Mouse (Mus musculus) neural tube, embryonic 14.5 days (tissue): ENCODE data around the gene Slc12a5. TPM values are rescaled to one million over a fixed set of nuclear protein-coding genes. Genes with fewer than 3 reads are reported as not detected.

Source experiments
- ATAC-seq: fragments of 200-750 bp; cut with Nextera tagmentation; 2 replicates; pipeline ENCODE4 v1.8.0; 2017; ENCODE audit warnings: low read depth, mild to moderate bottlenecking, moderate TSS enrichment, moderate library complexity
- H3K27ac ChIP-seq: fragments of 300-500 bp; sonication (generic); 2 replicates; pipeline ENCODE4 v1.5.1; 2014; ENCODE audit warnings: low read depth, mild to moderate bottlenecking, control low read depth, low read length, moderate library complexity, mixed read lengths
- H3K27me3 ChIP-seq: fragments of 300-500 bp; sonication (generic); 2 replicates; pipeline ENCODE4 v1.6.1; 2014; ENCODE audit warnings: low read length; ENCODE audit not compliant: control insufficient read depth, insufficient read depth
- H3K36me3 ChIP-seq: fragments of 300-500 bp; sonication (generic); 2 replicates; pipeline ENCODE4 v1.6.1; 2014; ENCODE audit warnings: low read length, mixed read lengths; ENCODE audit not compliant: control insufficient read depth, insufficient read depth
- H3K4me1 ChIP-seq: fragments of 300-500 bp; sonication (generic); 2 replicates; pipeline ENCODE4 v1.6.1; 2014; ENCODE audit warnings: low read length; ENCODE audit not compliant: control insufficient read depth, insufficient read depth
- H3K4me2 ChIP-seq: fragments of 300-500 bp; sonication (generic); 2 replicates; pipeline ENCODE4 v1.6.1; 2014; ENCODE audit warnings: mild to moderate bottlenecking, low read depth, low read length, control low read depth
- H3K4me3 ChIP-seq: fragments of 300-500 bp; sonication (generic); 2 replicates; pipeline ENCODE4 v1.5.1; 2014; ENCODE audit warnings: low read depth, low read length, control low read depth, mixed read lengths
- H3K9ac ChIP-seq: fragments of 300-500 bp; sonication (generic); replicated peaks from 2 replicates; pipeline ENCODE4 v1.6.1; 2014; ENCODE audit warnings: low read depth, mild to moderate bottlenecking, control low read depth, low read length, mixed read lengths
- H3K9me3 ChIP-seq: fragments of 300-500 bp; sonication (generic); 2 replicates; pipeline ENCODE4 v1.6.1; 2016; ENCODE audit warnings: low read length; ENCODE audit not compliant: control insufficient read depth
- WGBS: fragments of 180-500 bp; shearing (Covaris S2); extraction: QIAGEN DNeasy Blood & Tissue Kit; methylation state at CpG from one replicate; pipeline ENCODE4 v1.1.7; 2014; 5-methylcytosine and 5-hydroxymethylcytosine counted together
- polyA plus RNA-seq: library from polyadenylated mRNA; unstranded; fragments of >200 nt; fragmentation: Nextera tagmentation; extraction: Ambion mirVana; gene quantifications from 2 replicates; pipeline ENCODE4 v1.2.1, GENCODE M21; 2014

Gene Slc12a5
- polyA plus RNA-seq, 1 experiment from 2014 or later, result 68.8 TPM

DNA sequence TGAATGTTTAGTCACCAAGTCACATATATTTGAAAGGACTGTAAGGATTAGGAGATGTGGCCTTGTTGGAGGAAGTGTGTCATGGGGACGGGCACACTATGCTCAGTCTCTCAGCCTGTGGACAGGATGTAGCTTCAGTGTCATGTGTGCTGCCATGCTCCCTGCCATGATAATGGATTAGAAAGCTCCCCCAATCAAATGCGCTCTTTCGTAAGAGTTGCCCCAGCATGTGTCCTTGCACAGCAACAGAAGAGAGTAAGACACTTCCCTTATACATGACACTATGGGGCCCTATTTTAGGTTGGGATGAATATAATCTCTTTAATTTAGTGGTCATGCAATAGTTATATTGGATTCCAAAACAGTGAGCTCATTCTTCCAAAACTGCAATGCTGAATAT, 59.9 kb downstream of the Slc12a5 start:
- no peak for ATAC-seq
- no peaks in the 10 kb centered on the region for H3K4me1 ChIP-seq
- H3K9ac ChIP-seq, result no peak overlapping the region
- no peak overlapping the region for H3K4me2 ChIP-seq
- H3K27ac ChIP-seq, result no peak overlapping the region
- no peaks in the 10 kb centered on the region for H3K27me3 ChIP-seq
- no peak overlapping the region for H3K4me3 ChIP-seq
- WGBS, result 84% methylated on average over 3 of the region's 3 CpGs
- no peaks in the 10 kb centered on the region for H3K9me3 ChIP-seq
- peaks cover 3% of the 10 kb centered on the region; the same call in 1 of the 2 replicates for H3K36me3 ChIP-seq

DNA sequence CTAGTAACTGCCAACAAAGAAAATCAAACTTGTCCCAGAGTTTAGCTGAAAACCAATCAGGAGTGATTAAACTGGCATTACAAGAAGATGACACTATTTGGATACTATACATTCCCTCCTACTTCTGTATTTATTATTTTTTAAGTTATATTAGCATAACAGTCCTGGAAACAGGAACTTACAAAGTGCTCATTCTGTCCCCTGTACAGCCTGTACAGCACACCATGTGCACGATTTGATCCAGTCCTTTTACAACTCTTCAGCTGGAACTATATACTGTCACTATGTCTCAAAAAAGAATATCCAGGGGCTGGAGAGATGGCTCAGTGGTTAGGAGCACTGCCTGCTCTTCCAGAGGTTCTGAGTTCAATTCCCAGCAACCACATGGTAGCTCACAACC, 66.6 kb downstream of the Slc12a5 start:
- Histone ChIP-seq H3K4me2 (no peak overlapping the region), H3K9me3 (no peaks in the 10 kb centered on the region), H3K27me3 (no peaks in the 10 kb centered on the region), H3K27ac (no peak overlapping the region), H3K4me3 (no peak overlapping the region), H3K9ac (no peak overlapping the region), H3K4me1 (peaks cover 9% of the 10 kb centered on the region), H3K36me3 (0 out of 2 replicates have a peak, but pooled peaks cover 3% of the 10 kb centered on the region)
- 73% methylated on average over 1 of the region's 1 CpGs for WGBS
- no peak for ATAC-seq

DNA sequence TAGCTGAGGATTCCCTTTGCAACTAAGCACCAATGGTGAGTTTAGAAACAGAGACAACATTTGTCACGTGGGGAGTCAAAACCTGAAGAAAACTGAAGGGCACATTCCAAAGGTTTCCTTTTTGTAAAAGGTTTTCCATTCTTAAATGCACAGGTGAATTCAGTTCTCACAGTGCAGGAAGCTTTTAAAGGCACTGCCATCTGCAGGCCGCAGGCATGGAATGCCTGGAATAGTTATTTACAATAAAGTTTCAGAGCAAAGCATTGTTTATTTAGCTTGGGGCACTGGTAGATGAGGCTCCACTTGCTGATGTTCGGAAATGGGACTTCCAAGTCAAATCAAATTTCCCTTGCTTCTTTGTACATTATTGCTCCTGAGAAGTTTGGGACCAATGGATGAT, 71.9 kb downstream of the Slc12a5 start:
- Histone ChIP-seq H3K9me3 (no peaks in the 10 kb centered on the region), H3K36me3 (no peaks in the 10 kb centered on the region), H3K4me1 (peaks cover 27% of the 10 kb centered on the region), H3K4me2 (peak overlapping the region; percentile 87), H3K4me3 (no peak overlapping the region; the same call in 1 of the 2 replicates), H3K27ac (no peak overlapping the region), H3K9ac (no peak overlapping the region), H3K27me3 (no peaks in the 10 kb centered on the region; the same call in 1 of the 2 replicates)
- no peak for ATAC-seq
- 39% methylated on average over 3 of the region's 3 CpGs for WGBS

DNA sequence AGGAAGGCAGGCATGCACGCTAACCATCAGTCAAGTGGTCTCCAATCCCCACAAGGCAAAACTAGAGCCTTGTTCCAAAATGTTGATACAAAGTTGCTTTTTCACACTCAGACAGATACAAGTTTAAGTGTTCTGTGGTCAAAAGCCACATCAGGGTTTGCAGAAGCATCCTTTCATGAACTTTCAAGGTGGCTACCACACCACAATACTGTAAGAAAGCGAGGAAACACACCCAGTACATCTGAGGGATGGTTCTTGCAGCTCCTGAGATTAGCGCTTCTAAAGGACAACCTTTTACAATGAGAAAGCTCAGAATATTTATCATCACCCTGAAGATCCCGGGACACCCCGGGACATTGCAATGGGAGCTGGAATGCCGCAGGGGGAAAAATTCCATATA, 72.7 kb downstream of the Slc12a5 start:
- ATAC-seq, result no peak
- no peak overlapping the region for H3K27ac ChIP-seq
- peak overlapping the region; percentile 97 for H3K9ac ChIP-seq
- WGBS, result 36% methylated on average over 6 of the region's 6 CpGs
- H3K36me3 ChIP-seq, result no peaks in the 10 kb centered on the region
- no peaks in the 10 kb centered on the region; the same call in 1 of the 2 replicates for H3K27me3 ChIP-seq
- no peaks in the 10 kb centered on the region for H3K9me3 ChIP-seq
- H3K4me2 ChIP-seq, result peak overlapping the region; percentile 87
- H3K4me1 ChIP-seq, result peaks cover 27% of the 10 kb centered on the region
- H3K4me3 ChIP-seq, result peak overlapping the region; percentile 98

DNA sequence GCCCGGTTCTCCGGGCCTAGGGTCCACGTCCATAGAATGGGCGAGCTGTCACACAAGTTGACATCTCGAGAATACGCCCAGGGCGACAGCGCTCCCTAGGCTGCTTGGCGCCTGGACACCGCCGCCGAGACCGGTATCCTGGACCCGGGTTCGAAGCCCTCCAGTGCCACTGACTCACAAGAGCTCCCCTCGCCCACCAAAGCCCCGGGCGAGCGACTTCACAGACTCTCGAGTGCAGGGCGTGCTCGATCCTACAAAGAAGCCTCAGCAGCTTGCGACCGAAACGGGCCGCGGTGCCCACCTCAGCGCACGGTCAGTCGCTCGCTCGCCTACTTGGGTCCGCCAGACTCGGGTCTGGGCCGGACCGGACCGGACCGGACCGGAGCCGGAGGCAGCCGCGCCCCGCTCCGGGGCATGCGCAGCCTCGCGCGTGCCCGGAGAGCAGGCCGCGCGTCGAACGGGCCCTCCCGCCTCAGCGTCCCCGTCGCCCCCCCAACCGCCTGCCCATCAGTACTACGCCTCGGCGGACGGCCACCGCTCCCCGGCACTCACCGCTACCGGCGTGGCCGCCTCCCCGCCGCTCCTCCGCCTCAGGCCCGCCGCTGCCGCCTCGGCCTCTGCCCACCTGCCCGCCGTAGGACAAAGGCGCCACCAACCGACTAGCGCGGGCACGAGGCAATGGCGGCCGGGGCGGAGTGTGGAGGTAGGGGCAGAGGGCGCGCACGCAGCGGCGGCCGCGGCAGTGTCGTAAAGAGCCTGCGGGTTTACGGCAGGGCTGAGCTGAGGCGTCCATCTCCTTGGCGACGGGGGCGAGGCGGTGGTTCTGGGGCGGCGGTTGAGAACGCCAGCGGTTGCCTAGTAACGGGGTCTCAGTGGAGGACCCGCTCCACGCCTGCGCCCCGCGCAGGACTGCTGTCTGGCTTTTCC, 73.8 kb downstream of the Slc12a5 start, which contains the start of gene Ncoa5:
Ncoa5 (minus strand) TSS at position 737 of the 927 bp plus-strand sequence.
- Histone ChIP-seq H3K9me3 (no peaks in the 10 kb centered on the region), H3K4me2 (peak within 1 kb of the TSS; percentile 87), H3K9ac (peak within 1 kb of the TSS; percentile 97), H3K27me3 (no peaks in the 10 kb centered on the region; the same call in 1 of the 2 replicates), H3K27ac (peak within 1 kb of the TSS; percentile 92), H3K36me3 (no peaks in the 10 kb centered on the region), H3K4me1 (peaks cover 27% of the 10 kb centered on the region), H3K4me3 (peak within 1 kb of the TSS; percentile 98)
- WGBS, result 0% methylated on average over 100 of the region's 111 CpGs
- ATAC-seq, result peak; percentile 97

DNA sequence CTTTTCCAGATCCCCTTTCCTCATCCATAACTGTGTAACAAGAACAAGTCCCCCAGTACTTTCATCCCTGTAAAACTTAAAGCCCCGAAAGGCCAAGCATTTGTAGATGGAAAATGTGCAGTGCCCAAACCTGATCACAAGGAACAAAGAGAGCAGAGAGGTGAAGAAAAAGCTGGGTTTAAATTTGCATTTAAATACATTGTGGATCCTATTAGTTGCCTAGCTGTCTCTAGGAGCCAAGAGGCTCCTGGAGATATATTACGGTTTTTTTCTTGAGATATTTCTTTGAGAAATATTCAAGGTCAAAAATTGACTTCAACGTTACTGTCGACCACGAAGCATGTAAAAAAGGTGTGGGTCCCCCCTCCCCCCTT, 74.4 kb downstream of the Slc12a5 start:
- Histone ChIP-seq H3K4me3 (peak overlapping the region; percentile 98), H3K4me2 (peak overlapping the region; percentile 28; the same call in 1 of the 2 replicates), H3K9ac (no peak overlapping the region), H3K27ac (peak overlapping the region; percentile 58; the same call in 1 of the 2 replicates), H3K9me3 (no peaks in the 10 kb centered on the region), H3K27me3 (no peaks in the 10 kb centered on the region; the same call in 1 of the 2 replicates), H3K4me1 (peaks cover 27% of the 10 kb centered on the region), H3K36me3 (no peaks in the 10 kb centered on the region)
- WGBS, result 8% methylated on average over 5 of the region's 5 CpGs
- 0 out of 2 replicates have a peak, but pooled peaks have one; percentile 5 for ATAC-seq

DNA sequence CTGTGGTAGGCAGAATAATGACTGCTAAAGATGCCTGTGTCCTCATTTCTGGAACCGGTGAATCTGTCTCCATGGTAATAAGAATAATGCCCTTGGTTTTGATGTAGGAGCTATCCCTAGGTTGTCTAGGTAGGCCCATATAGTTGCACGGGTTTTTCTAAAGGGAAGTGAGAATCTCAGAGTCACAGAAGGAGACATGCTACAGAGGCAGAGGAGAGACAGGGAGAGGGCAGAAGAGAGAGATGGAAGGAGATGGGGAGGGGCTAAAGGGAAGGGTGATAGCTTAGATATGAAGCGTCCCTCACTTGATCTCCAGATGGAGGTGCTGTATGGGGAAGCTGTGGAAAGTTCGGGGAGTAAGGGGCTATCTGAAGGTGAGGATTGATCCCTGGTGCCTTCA, 76.8 kb downstream of the Slc12a5 start:
- Histone ChIP-seq H3K36me3 (no peaks in the 10 kb centered on the region), H3K4me1 (peaks cover 16% of the 10 kb centered on the region), H3K9ac (no peak overlapping the region), H3K27ac (no peak overlapping the region), H3K27me3 (no peaks in the 10 kb centered on the region; the same call in 1 of the 2 replicates), H3K9me3 (no peaks in the 10 kb centered on the region), H3K4me3 (no peak overlapping the region), H3K4me2 (no peak overlapping the region)
- ATAC-seq, result no peak
- WGBS, result 64% methylated on average over 4 of the region's 4 CpGs

DNA sequence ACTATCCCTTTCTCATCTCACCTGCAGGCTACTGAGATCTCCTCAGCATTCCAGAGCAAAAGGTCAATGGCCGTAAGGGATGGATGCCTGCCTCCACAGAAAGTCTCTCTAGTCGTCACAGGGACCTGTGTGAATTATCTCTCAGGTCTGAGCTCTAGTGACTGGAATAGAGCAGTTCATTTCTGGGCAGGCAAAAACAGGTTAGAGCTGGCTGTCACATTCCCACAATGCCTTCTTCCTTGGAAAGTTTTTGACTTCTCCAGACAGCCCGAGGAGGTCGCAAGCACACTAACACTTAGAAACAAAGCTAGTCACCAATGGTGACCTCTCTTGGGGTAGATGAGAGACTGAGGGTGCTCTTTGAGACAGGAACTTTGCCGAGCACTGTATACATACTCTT, 81.5 kb downstream of the Slc12a5 start:
- ATAC-seq, result no peak
- WGBS, result 69% methylated on average over 5 of the region's 5 CpGs
- Histone ChIP-seq H3K4me3 (no peak overlapping the region), H3K9me3 (no peaks in the 10 kb centered on the region), H3K27me3 (no peaks in the 10 kb centered on the region), H3K27ac (no peak overlapping the region), H3K9ac (no peak overlapping the region), H3K4me1 (peaks cover 11% of the 10 kb centered on the region), H3K4me2 (no peak overlapping the region), H3K36me3 (no peaks in the 10 kb centered on the region)

DNA sequence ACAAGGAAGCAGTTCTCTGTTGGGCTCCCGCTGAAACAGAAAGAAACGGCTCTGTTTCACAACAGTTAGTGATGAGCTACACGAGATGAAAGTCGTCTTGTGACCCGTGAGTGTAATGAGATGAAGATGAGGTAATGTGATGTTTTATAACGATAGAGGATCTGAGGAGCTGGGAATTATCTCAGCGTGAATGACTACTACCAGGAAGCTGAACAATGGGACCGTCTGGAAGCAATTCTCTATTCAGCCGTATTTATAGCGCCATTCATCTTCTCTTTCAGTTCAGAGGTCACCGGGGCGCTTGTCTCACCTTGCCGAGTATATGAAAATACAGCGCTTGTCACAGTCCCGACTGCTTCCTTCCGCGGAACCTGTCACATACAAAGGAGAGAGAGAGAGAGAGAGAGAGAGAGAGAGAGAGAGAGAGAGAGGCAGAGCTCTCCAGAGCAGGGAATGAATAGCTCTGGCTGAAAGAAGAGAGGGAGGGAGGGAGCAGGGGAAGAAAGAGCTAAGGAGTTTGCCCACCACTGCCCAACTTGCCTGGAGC, 82.6 kb downstream of the Slc12a5 start:
- Histone ChIP-seq H3K36me3 (no peaks in the 10 kb centered on the region), H3K4me1 (peaks cover 11% of the 10 kb centered on the region), H3K27me3 (no peaks in the 10 kb centered on the region), H3K9me3 (no peaks in the 10 kb centered on the region), H3K27ac (peak overlapping the region; percentile 77), H3K4me3 (peak overlapping the region; percentile 0; the same call in 1 of the 2 replicates), H3K4me2 (peak overlapping the region; percentile 42), H3K9ac (peak overlapping the region; percentile 1; the same call in 1 of the 2 replicates)
- ATAC-seq, result peak; percentile 62
- under 1% methylated on average over 17 of the region's 17 CpGs for WGBS
